Mouse (Mus musculus): Measurements from ENCODE around the gene Adgrf3.

Adgrf3 gene

GRCm38 (mm10) chr5:30202221-30202620 lies 3.3 kb downstream of the Adgrf3 start:
- no peak for DNase-seq (ENCODE audit: low spot score)

- DNase-seq (ENCODE audit: low spot score): peak; percentile 44
Measured at GRCm38 (mm10) chr5:30201521-30201920, 4.0 kb downstream of the Adgrf3 start.

- no peak for DNase-seq (ENCODE audit: low spot score)
Measured at GRCm38 (mm10) chr5:30198257-30198656, 7.3 kb downstream of the Adgrf3 start.

- DNase-seq (ENCODE audit: low spot score): no peak
Measured at GRCm38 (mm10) chr5:30195340-30195739, 10.2 kb downstream of the Adgrf3 start.

- no peak for DNase-seq (ENCODE audit: low spot score)
Measured at GRCm38 (mm10) chr5:30192452-30192851, 13.1 kb downstream of the Adgrf3 start.

GRCm38 (mm10) chr5:30187687-30188485 lies 17.6 kb downstream of the Adgrf3 start:
- DNase-seq (ENCODE audit: low spot score): no peak

GRCm38 (mm10) chr5:30175811-30176210 lies 29.7 kb downstream of the Adgrf3 start:
- no peak for DNase-seq (ENCODE audit: low spot score)

- no peak for DNase-seq (ENCODE audit: low spot score)
Measured at GRCm38 (mm10) chr5:30172931-30173692, 32.4 kb downstream of the Adgrf3 start.

GRCm38 (mm10) chr5:30172115-30172514 lies 33.4 kb downstream of the Adgrf3 start:
- DNase-seq (ENCODE audit: low spot score): no peak

- no peak for DNase-seq (ENCODE audit: low spot score)
Measured at GRCm38 (mm10) chr5:30170303-30170940, 35.1 kb downstream of the Adgrf3 start.

GRCm38 (mm10) chr5:30165234-30165946 lies 40.1 kb downstream of the Adgrf3 start:
- no peak for DNase-seq (ENCODE audit: low spot score)

GRCm38 (mm10) chr5:30162339-30162738 lies 43.2 kb downstream of the Adgrf3 start:
- no peak for DNase-seq (ENCODE audit: low spot score)

GRCm38 (mm10) chr5:30161836-30162235 lies 43.7 kb downstream of the Adgrf3 start:
- no peak for DNase-seq (ENCODE audit: low spot score)

- DNase-seq (ENCODE audit: low spot score): no peak
Measured at GRCm38 (mm10) chr5:30159601-30160000, 45.9 kb downstream of the Adgrf3 start.

GRCm38 (mm10) chr5:30155821-30156629 lies 49.5 kb downstream of the Adgrf3 start:
- no peak for DNase-seq (ENCODE audit: low spot score)

GRCm38 (mm10) chr5:30155395-30155792 lies 50.1 kb downstream of the Adgrf3 start:
- no peak for DNase-seq (ENCODE audit: low spot score)

GRCm38 (mm10) chr5:30154474-30155394 lies 50.8 kb downstream of the Adgrf3 start, which contains the start of the genes Hadha and Hadhb:
Gene Hadha (minus strand): TSS chr5:30155162.
Gene Hadhb (plus strand): TSS chr5:30155248.
- peak; percentile 94 for DNase-seq (ENCODE audit: low spot score)

GRCm38 (mm10) chr5:30154013-30154412 lies 51.5 kb downstream of the Adgrf3 start:
- no peak for DNase-seq (ENCODE audit: low spot score)

GRCm38 (mm10) chr5:30153222-30153621 lies 52.3 kb downstream of the Adgrf3 start:
- DNase-seq (ENCODE audit: low spot score): no peak

GRCm38 (mm10) chr5:30152413-30152812 lies 53.1 kb downstream of the Adgrf3 start:
- DNase-seq (ENCODE audit: low spot score): no peak
